ENCODE assay signal across 8 mouse cellular contexts in genomic region chr11:119079445-119079837, GRCm38 (mm10). TPM values are rescaled to one million over a fixed set of nuclear protein-coding genes. Genes with fewer than 3 reads are reported as not detected.
A peak's percentile ranks its signal among the peaks of the same experiment; 100 is the strongest.
DNase-seq lines count a peak whose midpoint lies in the region; ATAC-seq and TF ChIP-seq lines count a peak whose summit lies in the region.

No protein-coding gene starts in this region.

- H3K36me3 ChIP-seq in forebrain, embryonic 14.5 days (ENCODE audit: control insufficient read depth, insufficient read depth, low read length): peaks cover 30% of the 10 kb centered on the region
- peaks cover 34% of the 10 kb centered on the region for H3K36me3 ChIP-seq in limb, embryonic 13.5 days
- H3K36me3 ChIP-seq in neural tube, embryonic 14.5 days (ENCODE audit: control insufficient read depth, insufficient read depth, low read length): peaks cover 27% of the 10 kb centered on the region

- DNase-seq in layer of hippocampus, adult 2 months (ENCODE audit: low spot score in 2 of 2): no peak
- no peak for DNase-seq in layer of hippocampus, adult 9-11 months
- no peak for DNase-seq in forebrain, embryonic 14.5 days (ENCODE audit: low spot score)
- no peak for DNase-seq in thymus, postnatal 14 days
- no peak for DNase-seq in layer of hippocampus, adult 11-12 months (ENCODE audit: low spot score)
- DNase-seq in urinary bladder, postnatal 4 days (ENCODE audit: low spot score in 2 of 2): no peak

- H3K27ac ChIP-seq in layer of hippocampus, adult 2 months: peak overlapping the region; percentile 79
- peak overlapping the region; percentile 81 for H3K27ac ChIP-seq in forebrain, embryonic 14.5 days (ENCODE audit: low read depth, low read length)
- H3K27ac ChIP-seq in limb, embryonic 13.5 days: peak overlapping the region; percentile 39; the same call in 1 of the 2 replicates
- 0 out of 2 replicates have a peak overlapping the region, but pooled peaks have one; percentile 2 for H3K27ac ChIP-seq in neural tube, embryonic 14.5 days (ENCODE audit: low read depth, low read length)

- no peak; the same call in 1 of the 2 replicates for ATAC-seq in forebrain, embryonic 14.5 days
- ATAC-seq in limb, embryonic 13.5 days (ENCODE audit: low FRiP score, low read depth): no peak
- ATAC-seq in neural tube, embryonic 14.5 days (ENCODE audit: low read depth): no peak

- peak overlapping the region; percentile 26; the same call in 1 of the 2 replicates for H3K4me3 ChIP-seq in layer of hippocampus, adult 2 months
- no peak overlapping the region for H3K4me3 ChIP-seq in forebrain, embryonic 14.5 days (ENCODE audit: low read depth, low read length)
- peak overlapping the region; percentile 25 for H3K4me3 ChIP-seq in limb, embryonic 13.5 days
- no peak overlapping the region for H3K4me3 ChIP-seq in neural tube, embryonic 14.5 days (ENCODE audit: low read depth, low read length)

- WGBS in forebrain, embryonic 14.5 days: 28% methylated on average over 7 of the region's 7 CpGs
- WGBS in limb, embryonic 13.5 days: 43% methylated on average over 7 of the region's 7 CpGs
- WGBS in neural tube, embryonic 14.5 days: 36% methylated on average over 7 of the region's 7 CpGs

- H3K9ac ChIP-seq in forebrain, embryonic 14.5 days (ENCODE audit: low read length): peak overlapping the region; percentile 49; the same call in 1 of the 2 replicates
- peak overlapping the region; percentile 57 for H3K9ac ChIP-seq in limb, embryonic 13.5 days
- 0 out of 2 replicates have a peak overlapping the region, but pooled peaks have one; percentile 0 for H3K9ac ChIP-seq in neural tube, embryonic 14.5 days (replicated peaks; ENCODE audit: low read depth, low read length)

- H3K4me1 ChIP-seq in forebrain, embryonic 14.5 days (ENCODE audit: control insufficient read depth, insufficient read depth, low read length): peaks cover 61% of the 10 kb centered on the region
- H3K4me1 ChIP-seq in limb, embryonic 13.5 days: peaks cover 60% of the 10 kb centered on the region
- peaks cover 49% of the 10 kb centered on the region for H3K4me1 ChIP-seq in neural tube, embryonic 14.5 days (ENCODE audit: control insufficient read depth, insufficient read depth, low read length)

- H3K9me3 ChIP-seq in forebrain, embryonic 14.5 days (replicated peaks; ENCODE audit: control insufficient read depth, low read length): no peaks in the 10 kb centered on the region
- H3K9me3 ChIP-seq in limb, embryonic 13.5 days: no peaks in the 10 kb centered on the region
- no peaks in the 10 kb centered on the region for H3K9me3 ChIP-seq in neural tube, embryonic 14.5 days (ENCODE audit: control insufficient read depth, low read length)

- H3K4me2 ChIP-seq in forebrain, embryonic 14.5 days (ENCODE audit: low read length): peak overlapping the region; percentile 42
- H3K4me2 ChIP-seq in limb, embryonic 13.5 days (replicated peaks): peak overlapping the region; percentile 52
- H3K4me2 ChIP-seq in neural tube, embryonic 14.5 days (ENCODE audit: low read depth, low read length): peak overlapping the region; percentile 6; the same call in 1 of the 2 replicates

- H3K27me3 ChIP-seq in forebrain, embryonic 14.5 days (replicated peaks; ENCODE audit: control insufficient read depth, insufficient read depth, low read length): peaks cover 21% of the 10 kb centered on the region
- peaks cover 44% of the 10 kb centered on the region for H3K27me3 ChIP-seq in limb, embryonic 13.5 days
- peaks cover 20% of the 10 kb centered on the region for H3K27me3 ChIP-seq in neural tube, embryonic 14.5 days (ENCODE audit: control insufficient read depth, insufficient read depth, low read length)

- no peak for TF ChIP-seq CTCF in layer of hippocampus, adult 2 months (conservative IDR thresholded peaks at IDR 0.05)

RNA-seq across cellular contexts. Expression of gene Cbx4, which starts 6.6 kb away (rescaled TPM):
- 10 to 100 TPM; 53.7 to 60.4 TPM for total RNA-seq in layer of hippocampus, adult 2 months (2021)
- polyA plus RNA-seq in forebrain, embryonic 14.5 days (2014; fragmentation: Nextera tagmentation; extraction: Ambion mirVana): 9.3 and 14.5 TPM in 2 replicates
- 10.7 and 11.3 TPM in 2 replicates for polyA plus RNA-seq in limb, embryonic 13.5 days (2015; fragmentation: Nextera tagmentation; extraction: Ambion mirVana)
- 14.5 and 15.1 TPM in 2 replicates for polyA plus RNA-seq in neural tube, embryonic 14.5 days (2014; fragmentation: Nextera tagmentation; extraction: Ambion mirVana)

RNA-seq across cellular contexts. Expression of gene Cbx8, which starts 38.7 kb away (rescaled TPM):
- 10 to 100 TPM; 10.2 to 11.3 TPM for total RNA-seq in layer of hippocampus, adult 2 months (2021)
- 12.8 and 15.0 TPM in 2 replicates for polyA plus RNA-seq in forebrain, embryonic 14.5 days (2014; fragmentation: Nextera tagmentation; extraction: Ambion mirVana)
- polyA plus RNA-seq in limb, embryonic 13.5 days (2015; fragmentation: Nextera tagmentation; extraction: Ambion mirVana): 9.4 and 10.6 TPM in 2 replicates
- 7.7 and 10.1 TPM in 2 replicates for polyA plus RNA-seq in neural tube, embryonic 14.5 days (2014; fragmentation: Nextera tagmentation; extraction: Ambion mirVana)

RNA-seq across cellular contexts. Expression of gene Cbx2, which starts 56.7 kb away (rescaled TPM):
- 1 to 10 TPM; 2.9 to 3.1 TPM for total RNA-seq in layer of hippocampus, adult 2 months (2021)
- 19.2 and 22.1 TPM in 2 replicates for polyA plus RNA-seq in forebrain, embryonic 14.5 days (2014; fragmentation: Nextera tagmentation; extraction: Ambion mirVana)
- polyA plus RNA-seq in limb, embryonic 13.5 days (2015; fragmentation: Nextera tagmentation; extraction: Ambion mirVana): 62.8 and 66.7 TPM in 2 replicates
- polyA plus RNA-seq in neural tube, embryonic 14.5 days (2014; fragmentation: Nextera tagmentation; extraction: Ambion mirVana): 5.7 and 11.5 TPM in 2 replicates

Comparison
In these comparisons a context has a peak if more than half of its experiments do, and no peak if none do; other contexts are left out.
1. H3K27ac ChIP-seq: peak in every context shown above with its lines; median percentile 81 in forebrain, embryonic 14.5 days; 79 in layer of hippocampus, adult 2 months; 39 in limb, embryonic 13.5 days; 2 in neural tube, embryonic 14.5 days.
2. H3K4me3 ChIP-seq: peak in layer of hippocampus, adult 2 months (single experiment) and limb, embryonic 13.5 days (single experiment); none in forebrain, embryonic 14.5 days (single experiment) and neural tube, embryonic 14.5 days (single experiment).
3. H3K9ac ChIP-seq: peak in every context shown above with its lines; median percentile 57 in limb, embryonic 13.5 days; 49 in forebrain, embryonic 14.5 days; 0 in neural tube, embryonic 14.5 days.
4. Peak in every context shown above with its lines, with median percentiles within 50 percentile points of each other: H3K4me2 ChIP-seq.